Mouse (Mus musculus) c-Kit-negative CD71-positive TER-119-positive erythroid progenitor cells, embryonic 14.5 days (primary cell): ENCODE measurements around the gene Ifngr2.

Experiments
- DNase-seq: peaks from one replicate; pipeline ENCODE4 v3.0.0-alpha.2; 2013; ENCODE audit warnings: low read depth, low spot score

The Ifngr2 gene

DNA sequence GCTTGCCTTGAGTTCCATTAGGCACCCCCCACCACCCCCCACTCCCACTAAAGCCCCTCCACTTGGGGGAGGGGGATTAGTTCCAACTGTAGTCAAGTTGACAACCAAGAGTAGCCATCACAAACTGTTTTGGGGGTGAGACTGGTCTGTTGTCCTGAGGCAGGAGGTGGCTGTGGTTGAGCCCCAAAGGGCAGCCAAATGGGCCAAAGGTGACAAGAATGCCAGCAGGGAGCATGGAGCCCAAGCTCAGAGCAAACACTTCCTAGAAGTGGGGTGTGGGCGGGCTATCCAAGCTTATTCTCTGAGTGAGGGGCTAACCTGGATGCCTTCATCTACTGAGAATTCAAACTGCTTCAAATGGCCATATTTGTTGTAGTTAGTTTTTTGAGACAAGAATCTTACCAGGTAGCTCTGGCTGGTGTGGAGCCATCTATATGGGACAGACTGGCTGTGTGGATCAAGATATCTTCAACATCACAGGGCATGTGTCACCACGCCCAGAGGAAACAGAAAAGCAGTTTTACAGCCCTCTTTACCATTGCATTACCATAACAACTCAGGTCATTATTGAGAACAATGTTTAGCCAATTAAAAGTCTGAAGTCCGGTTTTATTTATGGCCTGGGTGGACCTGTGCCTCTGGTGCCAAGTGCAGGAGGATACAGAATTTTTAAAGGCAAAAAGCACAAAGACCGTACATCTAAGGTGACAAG is 17.9 kb downstream of the Ifngr2 start:
- no peak for DNase-seq

DNA sequence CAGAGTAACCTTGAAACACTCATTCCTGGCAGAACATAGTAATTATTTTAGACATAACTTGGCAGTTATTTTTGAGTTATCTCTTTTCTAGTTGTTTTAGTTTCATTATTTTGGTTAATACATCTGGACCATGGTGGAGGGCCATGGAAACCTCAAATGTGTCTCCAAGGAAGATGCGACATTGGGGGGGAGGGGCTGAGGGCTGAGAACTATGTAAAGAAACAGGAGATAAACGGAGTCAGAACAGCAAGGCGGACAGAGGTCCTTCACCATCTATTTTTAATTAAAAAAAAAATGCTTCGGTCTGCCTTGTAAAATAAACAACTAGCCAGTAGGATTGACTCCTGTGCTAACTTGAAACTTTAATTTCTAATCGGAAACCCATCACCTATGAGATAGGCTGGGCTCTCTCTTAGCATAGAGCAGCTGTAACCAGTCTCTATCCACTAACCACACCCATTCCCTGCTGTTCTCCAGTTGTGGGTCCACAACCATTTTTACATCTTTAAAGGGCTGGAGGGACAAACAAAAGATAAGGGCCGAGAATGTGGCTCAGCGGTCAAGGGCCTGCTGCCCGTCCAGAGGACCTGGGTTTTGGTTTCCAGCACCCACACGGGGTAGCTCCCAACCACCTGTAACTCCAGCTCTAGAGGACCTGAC is 18.6 kb downstream of the Ifngr2 start:
- no peak for DNase-seq

DNA sequence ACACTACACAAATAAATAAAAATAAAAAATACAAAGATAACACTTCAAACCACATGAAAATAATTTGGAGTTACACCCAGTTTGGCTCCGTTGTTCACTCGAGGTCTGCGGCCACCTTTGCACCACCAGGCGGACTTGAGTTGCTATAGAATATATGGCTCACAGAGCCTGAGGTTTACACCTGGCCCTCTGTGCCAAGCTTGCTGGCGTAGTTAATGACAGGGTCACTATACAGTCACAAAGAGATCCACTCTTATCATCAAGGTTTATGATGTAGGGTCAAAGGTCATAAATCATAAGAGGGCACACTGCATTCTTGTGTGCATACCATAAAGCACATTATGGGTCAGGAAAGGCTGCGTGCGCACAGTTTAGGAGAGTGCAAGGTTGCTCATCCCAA is 19.1 kb downstream of the Ifngr2 start:
- DNase-seq = no peak

DNA sequence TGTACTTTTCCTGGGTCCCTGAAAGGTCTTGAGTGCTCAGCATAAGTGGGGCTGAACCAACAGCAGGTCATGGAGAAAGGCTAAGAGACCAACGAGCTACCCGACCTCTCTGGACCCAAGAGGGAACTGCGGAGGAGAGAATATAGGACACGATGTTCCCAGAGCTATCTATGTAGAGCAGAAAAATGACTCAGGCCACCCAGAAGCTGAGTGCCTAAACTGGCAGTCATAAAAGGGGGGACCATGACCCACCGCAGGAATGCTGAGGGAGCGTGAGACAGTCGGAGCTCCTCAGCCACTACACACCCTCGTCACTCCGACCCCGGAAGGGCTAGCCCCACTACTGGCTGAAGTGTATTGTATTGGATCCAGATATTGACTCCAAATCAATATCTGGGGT is 22.1 kb downstream of the Ifngr2 start:
- no peak for DNase-seq

DNA sequence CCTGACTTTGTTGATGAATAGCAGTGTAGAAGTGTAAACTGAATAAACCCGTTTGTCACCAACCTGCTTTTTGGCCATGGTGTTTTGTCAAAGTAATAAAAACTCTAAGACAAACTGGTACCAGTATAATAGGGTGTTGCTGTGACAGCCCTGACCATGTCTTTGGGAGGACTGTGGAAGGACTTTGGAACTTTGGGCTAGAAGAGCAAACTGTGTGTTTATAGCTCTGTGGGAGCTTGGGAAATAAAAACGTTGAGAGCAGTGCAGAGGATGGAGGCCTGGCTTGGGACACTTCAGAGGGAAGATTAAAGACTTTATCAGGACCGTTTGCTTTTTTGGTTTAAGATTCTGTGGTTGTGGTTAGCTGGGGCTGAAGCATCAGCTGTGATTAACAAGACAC is 24.2 kb downstream of the Ifngr2 start:
- DNase-seq = no peak

DNA sequence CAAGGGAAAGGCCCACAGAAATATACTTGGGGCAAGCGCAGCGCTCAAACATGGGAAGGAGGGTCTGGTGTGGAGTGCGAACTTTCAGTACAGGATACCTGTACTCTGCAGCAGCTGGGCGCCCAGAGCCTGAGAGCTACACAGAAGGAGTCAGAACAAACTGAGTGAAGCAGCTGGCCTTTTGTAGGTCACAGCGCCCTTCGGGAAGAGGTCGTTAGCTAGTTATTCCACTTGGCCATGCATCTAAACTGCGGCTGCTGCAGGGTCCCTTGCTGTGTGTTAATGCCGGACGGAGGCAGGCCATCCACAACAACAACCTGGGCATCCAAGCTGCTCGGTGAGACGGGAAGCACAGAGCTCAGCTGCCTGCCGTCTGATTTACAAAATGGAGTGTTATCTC is 28.3 kb downstream of the Ifngr2 start:
- no peak for DNase-seq

DNA sequence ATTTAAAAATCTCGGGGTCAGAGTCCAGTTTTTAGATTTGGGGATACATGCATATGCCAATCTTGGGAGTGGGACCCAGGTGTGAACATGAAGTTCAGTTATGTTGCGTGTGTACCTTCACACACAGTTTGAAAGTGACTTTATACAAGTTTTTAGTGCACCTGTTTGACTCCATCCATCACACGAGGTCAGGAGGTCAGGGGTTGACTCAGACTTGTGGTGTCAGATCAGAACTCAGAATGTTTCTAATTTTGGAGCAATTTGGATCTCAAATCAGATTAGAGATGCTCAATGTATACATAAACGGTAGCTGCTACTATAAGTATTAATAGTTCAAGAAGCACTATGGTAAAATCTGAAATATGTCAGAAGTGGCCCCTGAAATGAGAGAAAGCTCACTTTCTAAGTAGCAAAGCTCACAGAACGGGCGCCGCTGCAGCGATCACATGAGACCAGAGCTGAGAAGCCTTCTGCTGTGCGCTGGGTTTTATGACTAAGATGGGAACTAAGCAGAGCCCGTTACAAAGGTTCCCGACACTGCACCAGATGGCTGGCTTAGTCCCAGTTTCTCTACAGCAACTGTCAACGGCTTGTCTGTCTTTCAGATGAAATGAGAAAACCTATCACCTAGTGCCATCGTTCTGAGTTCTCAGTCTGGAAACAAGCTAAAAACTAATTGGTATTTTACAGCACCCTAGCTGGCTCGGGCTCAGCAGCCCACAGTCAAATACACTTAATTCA is 32.3 kb downstream of the Ifngr2 start:
- DNase-seq = no peak

DNA sequence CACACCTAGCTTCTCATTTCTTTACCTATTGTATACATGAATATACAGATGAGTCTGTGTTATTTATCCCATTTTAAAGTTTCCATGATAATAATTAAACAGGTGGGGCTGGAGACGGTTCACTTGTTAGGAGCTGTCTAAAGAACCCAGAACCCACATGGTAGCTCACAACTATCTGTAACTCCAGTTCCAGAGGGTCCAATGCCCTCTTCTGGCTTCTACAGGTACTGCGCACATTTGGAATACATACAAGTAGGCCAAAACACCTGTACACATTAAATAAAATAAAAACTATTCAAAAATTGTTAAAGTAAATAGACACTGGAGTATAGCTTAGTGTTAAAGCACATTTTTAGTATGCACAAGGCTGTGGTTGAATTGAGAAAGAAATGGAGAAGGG is 35.4 kb downstream of the Ifngr2 start:
- DNase-seq = peak; percentile 51

DNA sequence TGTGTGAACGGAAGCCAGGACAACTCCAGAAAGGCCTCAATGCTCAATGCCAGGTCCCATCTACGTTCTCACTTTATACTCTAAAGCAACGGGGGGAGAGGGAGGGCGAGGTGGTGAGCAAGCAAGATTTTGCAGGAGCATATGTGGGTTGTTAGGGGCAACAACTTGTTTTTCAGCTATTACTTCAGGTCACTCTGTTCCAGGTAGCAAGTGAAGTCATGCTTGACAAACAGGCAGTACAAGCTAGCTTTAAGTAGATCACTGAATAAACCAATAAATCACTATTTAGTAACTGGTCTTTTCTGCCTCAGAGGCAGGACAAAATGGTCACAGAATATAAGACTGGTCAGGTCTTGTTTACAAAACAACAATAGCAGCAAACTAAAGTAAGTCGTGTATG is 38.7 kb downstream of the Ifngr2 start:
- DNase-seq = no peak

DNA sequence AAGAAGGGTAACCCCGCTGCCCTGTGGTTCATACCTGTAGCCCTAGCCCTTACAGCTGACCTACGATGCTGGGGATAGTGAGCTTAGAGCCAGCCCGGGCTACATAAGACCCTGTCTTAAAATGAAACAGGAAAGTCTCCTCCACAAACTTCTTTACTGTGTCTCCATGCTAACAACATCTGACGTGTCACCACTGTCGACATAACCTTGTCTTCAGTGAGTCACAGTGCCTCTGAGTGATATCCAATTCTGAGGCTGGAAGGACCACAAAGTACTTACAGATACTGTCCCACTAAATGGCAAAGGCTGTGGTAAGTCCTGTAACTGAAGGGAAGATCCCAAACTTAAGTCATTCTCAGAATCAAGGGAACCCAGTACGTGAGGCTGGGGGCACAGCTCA is 39.4 kb downstream of the Ifngr2 start:
- DNase-seq = no peak

DNA sequence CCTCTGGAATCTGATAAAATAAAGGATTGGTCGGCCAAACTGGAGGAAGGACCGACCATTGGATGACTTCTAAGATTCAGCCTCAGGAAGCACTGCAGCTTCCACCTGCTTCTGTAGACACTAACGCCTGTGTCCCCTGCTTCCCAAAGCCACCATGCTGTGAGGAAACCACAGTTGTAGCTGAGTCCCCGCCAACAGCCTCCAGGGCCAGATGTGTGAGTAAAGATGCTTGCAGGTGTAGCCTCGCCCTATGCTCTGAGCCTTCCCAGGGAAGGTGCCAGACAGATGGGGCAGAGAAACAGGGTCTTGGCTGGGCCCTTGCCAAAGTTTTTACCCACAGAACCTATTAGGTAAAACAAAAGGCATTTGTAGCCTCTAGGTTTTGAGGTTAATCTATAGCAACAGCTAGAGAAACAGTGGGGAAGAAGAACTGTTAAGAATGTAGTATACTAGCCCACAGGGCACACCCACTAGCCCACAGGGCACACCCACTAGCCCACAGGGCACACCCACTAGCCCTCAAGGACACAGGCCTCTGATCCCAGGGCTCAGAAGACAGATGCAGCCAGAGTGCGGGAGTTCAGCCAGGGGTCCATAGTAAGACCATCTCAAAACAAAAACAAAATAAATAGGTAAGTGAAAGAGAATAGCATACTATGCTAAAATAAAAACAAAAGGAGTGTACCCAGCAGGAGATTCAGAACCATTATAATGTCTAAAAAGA is 41.0 kb downstream of the Ifngr2 start:
- DNase-seq = no peak

DNA sequence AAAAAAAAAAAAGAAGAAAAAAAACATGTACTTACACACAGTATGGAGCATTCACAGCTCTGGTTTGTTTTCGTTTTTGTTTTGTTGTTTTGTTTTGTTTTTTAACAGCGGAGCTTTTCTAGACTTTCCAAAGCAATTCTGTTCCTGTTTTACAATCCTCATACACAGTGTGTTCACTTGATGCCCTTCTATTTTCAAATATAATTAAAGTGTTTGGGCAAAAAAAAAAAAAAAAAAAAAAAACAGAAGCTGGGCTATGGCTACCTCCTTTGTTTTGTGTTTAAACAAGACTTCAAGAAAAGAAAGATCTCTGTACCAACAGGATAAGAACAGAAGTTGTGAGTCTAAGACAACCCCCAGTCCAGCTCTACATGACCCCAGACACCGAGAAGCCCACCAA is 41.8 kb downstream of the Ifngr2 start:
- no peak for DNase-seq

DNA sequence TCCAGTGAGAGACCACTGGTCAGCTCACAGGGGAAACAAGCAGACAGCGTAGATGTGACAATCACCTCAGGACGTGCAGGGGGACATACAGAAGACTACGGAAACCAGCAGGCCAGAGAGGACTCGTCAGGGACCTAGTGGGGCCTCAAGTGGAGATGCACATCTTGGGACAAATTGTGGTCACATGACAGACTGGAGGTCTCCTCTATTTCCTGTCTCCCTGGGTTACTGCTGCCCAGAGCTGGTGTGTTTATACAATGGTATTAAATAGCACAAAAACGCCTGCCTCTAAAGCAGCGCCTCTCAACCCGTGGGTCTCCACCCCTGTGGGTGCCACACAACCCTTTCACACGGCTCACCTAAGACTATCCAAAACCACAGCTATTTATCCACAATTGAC is 45.3 kb downstream of the Ifngr2 start:
- no peak for DNase-seq

DNA sequence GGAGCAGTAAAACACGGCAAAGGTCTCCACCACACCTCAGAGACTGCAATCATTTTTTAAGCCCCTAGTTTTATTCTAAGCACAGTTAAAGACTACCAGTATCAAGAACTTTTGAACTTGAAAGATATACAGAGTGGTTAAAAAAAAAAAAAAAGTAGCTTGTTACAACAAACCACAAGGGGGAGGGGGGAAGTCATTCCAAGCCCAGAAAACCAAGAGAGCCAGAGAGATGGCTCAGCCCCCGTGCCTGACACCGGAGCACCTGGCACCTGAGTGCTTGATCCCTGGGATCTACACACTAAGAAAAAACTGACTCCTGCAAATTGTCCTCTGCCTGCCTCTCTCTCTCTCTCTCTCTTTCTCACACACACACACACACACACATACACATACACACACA is 46.4 kb downstream of the Ifngr2 start:
- no peak for DNase-seq

DNA sequence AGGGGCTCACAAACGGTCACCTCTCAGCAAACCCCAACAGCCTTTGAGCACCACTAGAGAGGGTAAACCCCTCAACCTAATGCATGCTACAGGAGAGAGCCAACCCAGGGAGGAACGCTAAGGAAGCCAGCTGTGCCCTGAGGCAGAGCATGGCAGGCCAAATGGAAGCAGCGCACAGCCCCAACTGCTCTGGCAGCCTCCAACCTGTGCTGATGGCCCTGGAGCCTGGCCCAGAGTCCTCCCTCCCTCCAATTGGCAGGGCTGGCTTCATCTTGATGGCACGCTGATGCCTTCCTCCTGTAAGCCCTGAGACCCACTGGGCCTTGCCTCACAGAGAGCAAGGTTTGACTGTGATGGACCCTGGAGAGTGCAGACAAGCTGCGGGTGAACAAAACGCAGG is 48.2 kb downstream of the Ifngr2 start:
- DNase-seq = no peak

DNA sequence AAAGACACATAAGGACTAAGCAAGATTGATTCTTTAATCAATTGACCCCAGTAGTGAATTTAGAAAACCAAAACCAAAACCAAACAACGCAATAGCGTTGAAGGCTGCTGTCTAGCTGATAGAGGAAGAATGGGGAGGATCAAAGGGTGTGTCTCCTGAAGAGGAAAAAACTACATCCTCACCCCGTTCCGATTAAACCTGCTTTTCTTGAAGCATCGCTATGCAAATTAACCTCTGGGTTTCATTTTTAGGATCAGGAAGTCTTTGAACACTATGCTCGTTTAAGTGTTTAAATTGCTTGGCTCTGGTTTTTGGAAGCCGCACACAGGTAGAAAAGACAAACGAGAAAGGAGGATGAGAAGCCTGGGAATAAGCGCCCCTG is 49.5 kb downstream of the Ifngr2 start:
- DNase-seq = no peak

DNA sequence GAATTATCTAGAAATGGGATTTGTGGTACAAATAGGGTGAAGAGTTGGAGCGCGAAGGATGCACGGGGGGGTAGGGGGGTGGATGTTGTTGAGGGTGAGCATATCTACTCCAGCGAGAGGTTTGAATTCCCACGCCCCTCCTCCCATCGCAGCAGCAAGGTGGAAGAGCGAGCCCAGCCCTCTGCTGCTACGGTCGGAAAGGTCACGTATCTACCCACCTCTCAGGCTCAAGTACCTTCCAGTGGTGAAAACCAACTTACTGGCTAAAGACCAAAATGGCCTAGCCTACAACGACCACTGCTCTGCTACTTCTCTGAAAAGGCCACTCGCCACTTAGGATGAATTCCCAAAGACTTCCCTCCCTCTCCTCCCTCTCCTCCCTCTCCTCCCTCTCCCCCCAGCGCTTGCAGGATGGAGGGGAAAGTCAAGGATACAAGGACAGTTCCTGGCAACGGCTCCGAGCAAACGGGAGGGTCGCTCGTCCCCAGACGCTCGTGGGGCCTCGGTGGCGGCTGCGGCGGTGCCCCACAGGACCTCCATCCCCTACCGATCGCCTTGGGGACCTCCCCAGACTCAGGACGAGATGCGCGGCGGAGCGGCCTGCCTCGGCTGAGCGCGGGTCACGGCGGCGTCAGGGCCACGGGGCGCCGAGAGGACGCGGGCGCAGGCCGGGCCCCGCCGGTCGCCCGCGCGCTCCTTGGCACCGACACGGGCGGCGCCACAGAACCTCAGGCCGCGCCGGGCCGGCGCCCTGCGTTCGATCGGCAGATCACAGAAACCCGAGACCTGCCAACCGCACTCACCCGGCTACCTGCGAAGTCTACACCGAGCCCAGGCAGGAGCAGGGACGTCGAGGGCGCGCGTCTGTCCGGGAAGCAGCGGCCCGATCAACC is 50.2 kb downstream of the Ifngr2 start:
- DNase-seq = no peak

DNA sequence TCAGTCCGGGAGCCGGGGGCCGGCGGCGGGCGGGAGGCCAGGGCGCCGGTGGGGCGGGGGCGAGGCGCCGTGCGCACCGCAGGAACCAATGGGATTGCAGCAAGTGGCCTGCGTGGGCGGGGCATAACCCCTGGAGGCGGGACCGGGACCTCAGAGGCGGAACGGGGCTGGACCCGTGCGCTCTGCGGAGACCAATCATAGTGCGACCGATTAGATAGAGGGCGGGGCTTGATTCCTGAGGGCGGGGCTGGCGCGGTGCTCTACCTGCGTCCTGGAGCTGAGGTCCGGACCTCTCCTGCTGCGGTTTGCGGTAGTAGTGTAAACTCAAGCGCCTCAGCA is 50.8 kb downstream of the Ifngr2 start, which contains the start of gene Tmem50b:
Gene Tmem50b (minus strand): TSS at position 129 of the 339 bp plus-strand sequence.
- DNase-seq = peak; percentile 96

DNA sequence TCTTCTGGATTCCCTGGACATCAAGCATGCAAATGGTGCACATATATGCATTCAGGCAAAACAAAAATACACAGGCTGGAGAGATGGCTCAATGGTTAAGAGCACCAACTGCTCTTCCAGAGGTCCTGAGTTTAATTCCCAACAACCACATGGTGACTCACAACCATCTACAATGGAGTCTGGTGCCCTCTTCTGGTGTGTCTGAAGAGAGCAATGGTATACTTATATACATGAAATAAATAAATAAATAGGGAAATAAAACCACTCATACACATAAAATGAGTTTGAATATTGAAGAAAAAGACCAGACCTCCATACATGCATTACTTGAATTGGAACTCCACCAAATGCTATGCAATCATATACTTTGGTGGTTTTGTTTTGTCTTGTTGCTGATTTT is 52.4 kb downstream of the Ifngr2 start:
- DNase-seq = no peak

DNA sequence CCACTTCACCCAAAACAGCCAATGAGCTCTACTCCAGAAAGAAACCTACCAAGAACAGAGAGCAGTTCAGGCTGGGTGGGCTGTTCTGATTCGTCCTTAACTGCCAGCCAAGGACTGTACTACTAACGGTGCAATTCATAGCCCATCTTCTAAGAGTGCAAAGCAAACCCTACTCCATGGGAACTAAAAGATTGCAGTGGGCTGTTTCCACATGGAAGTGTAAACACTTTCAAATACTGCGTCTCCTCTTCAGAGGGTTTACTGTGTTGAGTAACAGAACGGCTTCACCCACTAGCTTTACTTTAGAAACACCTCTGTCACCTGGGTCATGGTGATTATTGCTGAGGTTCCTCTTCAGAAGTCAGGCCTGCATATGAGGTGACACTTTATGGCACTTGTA is 54.2 kb downstream of the Ifngr2 start:
- DNase-seq = no peak

DNA sequence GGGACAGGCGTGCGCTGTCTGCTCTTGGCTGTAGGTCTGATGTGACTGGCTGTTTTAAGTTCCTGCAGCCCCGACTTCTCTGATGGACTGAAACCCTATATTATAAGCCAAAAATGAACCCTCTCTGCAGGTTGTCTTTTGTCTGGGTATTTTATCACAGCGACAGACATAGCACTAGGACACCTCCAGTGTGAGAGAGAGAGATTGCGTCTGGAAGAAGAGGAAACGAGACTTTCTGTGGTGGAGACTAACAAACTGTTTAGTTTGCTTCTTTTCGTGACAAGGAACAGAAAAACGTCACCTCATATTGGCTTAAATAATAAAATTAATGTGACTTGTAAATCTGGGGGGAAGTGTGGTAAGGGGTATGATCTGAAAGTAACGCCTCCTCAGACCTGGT is 54.8 kb downstream of the Ifngr2 start:
- no peak for DNase-seq
